Mouse (Mus musculus) embryonic facial prominence, embryonic 13.5 days (tissue): ENCODE measurements around the gene Cep57. TPM values are rescaled to one million over a fixed set of nuclear protein-coding genes. Genes with fewer than 3 reads are reported as not detected.

Experiments used
- ATAC-seq: fragments of 200-750 bp; cut with Nextera tagmentation; 2 replicates; pipeline ENCODE4 v1.8.0; 2017; ENCODE audit warnings: low read depth; ENCODE audit not compliant: insufficient number of reproducible peaks, insufficient read depth, low FRiP score, low TSS enrichment
- H3K27ac ChIP-seq: fragments of 300-500 bp; sonication (generic); 2 replicates; pipeline ENCODE4 v1.5.1; 2015; ENCODE audit warnings: moderate library complexity, mild to moderate bottlenecking, inconsistent platforms
- H3K27me3 ChIP-seq: fragments of 300-500 bp; sonication (generic); 2 replicates; pipeline ENCODE4 v1.6.1; 2015; ENCODE audit warnings: mild to moderate bottlenecking, inconsistent platforms
- H3K36me3 ChIP-seq: fragments of 300-500 bp; sonication (generic); 2 replicates; pipeline ENCODE4 v1.6.1; 2015; ENCODE audit warnings: mild to moderate bottlenecking, inconsistent platforms
- H3K4me1 ChIP-seq: fragments of 300-500 bp; sonication (generic); 2 replicates; pipeline ENCODE4 v1.6.1; 2015; ENCODE audit warnings: inconsistent platforms
- H3K4me2 ChIP-seq: fragments of 300-500 bp; sonication (generic); 2 replicates; pipeline ENCODE4 v1.6.1; 2015; ENCODE audit warnings: moderate library complexity, mild to moderate bottlenecking, inconsistent platforms
- H3K4me3 ChIP-seq: fragments of 300-500 bp; sonication (generic); 2 replicates; pipeline ENCODE4 v1.5.1; 2015; ENCODE audit warnings: mild to moderate bottlenecking, inconsistent platforms
- H3K9ac ChIP-seq: fragments of 300-500 bp; sonication (generic); 2 replicates; pipeline ENCODE4 v1.6.1; 2015; ENCODE audit warnings: mild to moderate bottlenecking, inconsistent platforms
- H3K9me3 ChIP-seq: fragments of 300-500 bp; sonication (generic); 2 replicates; pipeline ENCODE4 v1.6.1; 2016; ENCODE audit warnings: inconsistent platforms
- WGBS: fragments of 180-500 bp; shearing (Covaris S2); methylation state at CpG from one replicate; pipeline ENCODE4 v1.1.7; 2015; ENCODE audit warnings: mixed read lengths; 5-methylcytosine and 5-hydroxymethylcytosine counted together
- polyA plus RNA-seq: library from polyadenylated mRNA; unstranded; fragments of >200 nt; fragmentation: Nextera tagmentation; extraction: Ambion mirVana; gene quantifications from 2 replicates; pipeline ENCODE4 v1.2.1, GENCODE M21; 2015

Gene Cep57
- polyA plus RNA-seq, 1 experiment from 2014 or later = 65.6 TPM

DNA sequence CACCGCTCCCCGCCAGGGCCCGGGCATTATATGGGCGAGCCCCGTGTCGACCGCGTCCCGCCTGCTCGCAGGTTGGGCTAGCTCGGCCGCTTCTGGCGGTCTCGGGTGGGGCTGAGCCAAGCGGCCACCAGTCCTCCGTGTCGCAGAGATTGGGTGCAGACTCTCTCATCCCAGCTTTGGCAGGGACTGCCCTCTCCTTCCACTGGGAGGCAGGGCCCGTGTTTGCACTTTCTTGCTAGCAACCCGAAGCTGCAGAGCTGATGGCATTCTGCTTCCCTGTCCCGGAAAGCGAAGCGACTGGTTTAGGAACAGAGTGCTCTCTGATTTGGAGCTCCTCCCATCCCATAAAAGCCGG lies 1.2 kb upstream of the Cep57 start:
- peaks cover 28% of the 10 kb centered on the region for H3K36me3 ChIP-seq
- H3K4me2 ChIP-seq = peak overlapping the region; percentile 76
- WGBS = under 1% methylated on average over 23 of the region's 23 CpGs
- peaks cover 22% of the 10 kb centered on the region for H3K4me1 ChIP-seq
- H3K27ac ChIP-seq = peak overlapping the region; percentile 98
- peak overlapping the region; percentile 84 for H3K4me3 ChIP-seq
- no peaks in the 10 kb centered on the region for H3K9me3 ChIP-seq
- ATAC-seq = peak; percentile 11; the same call in 1 of the 2 replicates
- H3K9ac ChIP-seq = peak overlapping the region; percentile 94
- no peaks in the 10 kb centered on the region for H3K27me3 ChIP-seq

DNA sequence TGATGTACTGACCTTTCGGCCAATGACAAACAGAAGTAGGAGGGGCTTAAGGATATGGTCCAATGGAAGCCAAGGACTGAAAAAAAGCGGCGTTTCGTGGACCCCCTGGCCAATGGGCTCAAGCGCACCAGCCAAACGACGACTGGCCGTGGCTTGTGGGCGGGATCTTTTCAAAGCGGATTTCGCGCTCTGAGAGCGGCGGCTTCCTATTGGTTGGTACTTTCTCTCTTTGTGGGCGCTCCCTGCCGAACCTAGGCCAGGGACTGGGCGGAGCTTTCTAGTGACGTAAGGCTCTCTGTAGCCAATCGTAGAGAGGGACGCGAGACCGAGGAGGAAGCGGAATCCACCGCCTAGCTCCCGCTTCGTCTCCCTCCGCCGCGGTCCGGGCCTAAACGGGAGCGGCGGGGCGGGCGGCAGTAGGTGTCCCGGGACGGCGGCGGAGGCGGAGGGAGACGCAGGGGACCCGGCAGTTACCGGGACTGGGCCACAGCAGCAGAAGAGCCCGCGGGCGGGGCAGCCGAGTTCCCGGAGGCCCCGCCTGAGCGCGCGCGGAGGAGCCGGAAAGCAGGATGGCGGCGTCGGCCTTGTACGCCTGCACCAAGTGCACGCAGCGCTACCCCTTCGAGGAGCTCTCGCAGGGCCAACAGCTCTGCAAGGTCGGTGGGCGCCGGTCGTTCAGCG lies 639 bp upstream of the Cep57 start, which contains the start of gene Fam76b:
TSS of gene Fam76b (plus strand) at position 311 of the 681 bp plus-strand sequence.
- peak; percentile 92 for ATAC-seq
- H3K9me3 ChIP-seq = no peaks in the 10 kb centered on the region
- H3K27me3 ChIP-seq = no peaks in the 10 kb centered on the region

DNA sequence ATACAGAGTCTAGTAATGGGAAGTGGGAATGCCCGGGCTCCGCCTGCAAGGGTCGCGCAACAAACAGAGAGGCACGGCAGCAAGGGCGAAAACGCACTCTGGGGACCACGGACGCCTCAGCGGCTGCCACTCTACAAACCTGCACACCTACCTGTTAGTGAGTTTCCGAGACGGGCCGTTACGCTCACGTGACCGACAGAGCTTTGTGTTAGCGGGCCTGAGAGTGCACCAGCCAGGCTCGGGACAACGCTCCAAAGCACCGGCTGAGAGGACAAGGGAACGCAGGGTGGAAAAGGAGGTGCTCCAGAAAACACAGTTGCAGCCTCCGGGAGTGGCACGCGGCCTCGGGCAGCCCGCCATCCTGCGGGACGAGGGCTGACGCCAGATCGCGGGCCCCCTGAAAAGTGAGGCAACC lies 509 bp downstream of the Cep57 start:
- Histone ChIP-seq H3K9me3 (no peaks in the 10 kb centered on the region), H3K9ac (peak overlapping the region; percentile 93), H3K36me3 (peaks cover 18% of the 10 kb centered on the region), H3K4me2 (peak overlapping the region; percentile 76), H3K4me3 (peak overlapping the region; percentile 84), H3K4me1 (peaks cover 22% of the 10 kb centered on the region), H3K27me3 (no peaks in the 10 kb centered on the region), H3K27ac (peak overlapping the region; percentile 99)
- ATAC-seq = peak; percentile 3; the same call in 1 of the 2 replicates
- WGBS = under 1% methylated on average over 31 of the region's 31 CpGs

More for the DNA sequence above, 639 bp upstream of the Cep57 start, which contains the start of gene Fam76b:
- Histone ChIP-seq H3K36me3 (peaks cover 25% of the 10 kb centered on the region), H3K4me2 (peak within 1 kb of the TSS; percentile 76), H3K9ac (peak within 1 kb of the TSS; percentile 94), H3K27ac (peak within 1 kb of the TSS; percentile 99), H3K4me1 (peaks cover 22% of the 10 kb centered on the region), H3K4me3 (peak within 1 kb of the TSS; percentile 84)
- under 1% methylated on average over 62 of the region's 67 CpGs for WGBS

DNA sequence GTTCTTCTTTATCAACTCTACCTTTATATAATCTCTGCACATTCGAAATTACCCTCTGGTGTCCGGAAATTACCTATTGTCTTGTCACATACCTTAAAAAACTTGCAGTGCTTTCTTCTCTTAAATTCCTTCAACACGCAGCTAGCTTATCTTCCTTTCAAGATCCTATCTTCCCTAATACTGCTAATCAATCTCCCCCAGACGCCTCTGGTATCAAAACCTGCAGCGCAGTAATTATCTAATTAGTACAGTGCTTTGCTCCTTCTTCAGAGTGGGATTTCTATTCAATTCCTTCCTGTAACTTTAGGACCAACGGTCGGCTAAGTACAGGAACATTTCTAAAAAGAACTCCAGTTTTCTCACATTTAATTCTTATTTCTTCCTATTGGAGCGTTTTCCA lies 1.0 kb downstream of the Cep57 start:
- peaks cover 22% of the 10 kb centered on the region for H3K4me1 ChIP-seq
- no peak for ATAC-seq
- H3K4me2 ChIP-seq = peak overlapping the region; percentile 76
- H3K9ac ChIP-seq = peak overlapping the region; percentile 93
- H3K9me3 ChIP-seq = no peaks in the 10 kb centered on the region
- no peaks in the 10 kb centered on the region for H3K27me3 ChIP-seq
- WGBS = 4% methylated on average over 8 of the region's 8 CpGs
- peaks cover 18% of the 10 kb centered on the region for H3K36me3 ChIP-seq
- peak overlapping the region; percentile 99 for H3K27ac ChIP-seq
- H3K4me3 ChIP-seq = peak overlapping the region; percentile 84

DNA sequence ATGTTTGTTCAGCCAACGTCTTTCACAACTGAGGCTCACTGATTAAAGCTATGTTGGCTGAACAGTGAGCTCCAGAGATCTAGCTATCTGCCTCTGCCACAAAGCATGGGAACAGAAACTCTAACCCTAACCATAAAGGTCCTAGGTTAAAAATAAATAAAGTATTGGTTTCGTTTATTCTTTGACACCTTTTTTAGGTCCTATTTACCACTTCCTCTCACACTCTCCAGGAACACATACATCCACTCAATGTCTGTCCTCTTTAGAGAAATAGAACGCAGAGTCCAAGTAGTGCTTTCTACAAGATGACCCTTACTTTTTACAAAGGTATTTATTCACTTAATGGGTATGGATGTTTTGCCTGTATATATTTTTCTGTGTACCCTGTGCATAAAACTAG lies 6.1 kb downstream of the Cep57 start:
- 96% methylated on average over 3 of the region's 3 CpGs for WGBS
- no peak for ATAC-seq
- H3K4me2 ChIP-seq = no peak overlapping the region
- peaks cover 55% of the 10 kb centered on the region for H3K36me3 ChIP-seq
- H3K9ac ChIP-seq = no peak overlapping the region
- H3K4me3 ChIP-seq = no peak overlapping the region
- no peaks in the 10 kb centered on the region for H3K9me3 ChIP-seq
- H3K4me1 ChIP-seq = peaks cover 16% of the 10 kb centered on the region
- H3K27me3 ChIP-seq = no peaks in the 10 kb centered on the region
- no peak overlapping the region for H3K27ac ChIP-seq

DNA sequence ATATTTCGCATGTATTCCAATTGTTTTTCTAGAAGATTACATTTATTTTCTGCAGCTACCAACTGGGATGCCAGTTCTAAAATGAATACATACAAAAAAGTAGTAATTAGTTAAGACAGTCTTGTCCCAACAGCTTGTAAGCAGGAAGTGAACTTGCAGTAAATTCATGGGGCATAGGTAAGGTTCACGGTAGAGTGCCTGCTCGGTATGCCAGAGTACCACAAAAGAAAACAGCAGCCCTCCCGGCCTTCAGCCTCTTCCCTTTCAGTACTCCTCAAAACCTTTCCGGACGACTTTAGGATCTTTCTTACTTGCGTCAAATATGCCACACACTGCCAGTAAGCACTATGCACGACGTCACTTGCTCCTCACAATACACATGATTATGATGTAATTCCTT lies 8.5 kb downstream of the Cep57 start:
- no peak for ATAC-seq
- Histone ChIP-seq H3K27me3 (no peaks in the 10 kb centered on the region), H3K9me3 (no peaks in the 10 kb centered on the region), H3K9ac (no peak overlapping the region), H3K36me3 (peaks cover 67% of the 10 kb centered on the region), H3K4me1 (no peaks in the 10 kb centered on the region), H3K4me2 (no peak overlapping the region), H3K27ac (no peak overlapping the region), H3K4me3 (no peak overlapping the region)
- 89% methylated on average over 9 of the region's 9 CpGs for WGBS

DNA sequence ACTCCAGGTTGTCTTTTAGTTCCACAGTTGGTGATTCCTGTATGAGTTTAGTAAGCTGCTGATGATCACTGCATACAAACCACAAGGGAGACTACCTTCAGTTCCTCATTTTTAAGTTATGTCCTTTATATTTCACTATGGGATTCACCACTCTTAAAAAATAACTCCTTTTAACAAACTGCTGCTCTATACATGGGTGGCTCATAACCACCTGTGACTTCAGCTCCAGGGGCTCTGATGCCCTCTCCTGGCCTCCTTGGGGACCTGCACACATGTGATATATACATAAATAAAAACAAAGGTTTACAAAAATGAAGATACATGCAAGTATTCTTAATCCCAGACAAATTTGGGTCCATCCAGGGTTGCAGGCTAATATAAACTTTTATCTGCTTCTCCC lies 17.0 kb downstream of the Cep57 start:
- Histone ChIP-seq H3K9me3 (no peaks in the 10 kb centered on the region), H3K4me3 (no peak overlapping the region), H3K27me3 (no peaks in the 10 kb centered on the region), H3K27ac (no peak overlapping the region), H3K4me2 (no peak overlapping the region), H3K4me1 (no peaks in the 10 kb centered on the region), H3K36me3 (peaks cover 73% of the 10 kb centered on the region), H3K9ac (no peak overlapping the region)
- no peak for ATAC-seq

DNA sequence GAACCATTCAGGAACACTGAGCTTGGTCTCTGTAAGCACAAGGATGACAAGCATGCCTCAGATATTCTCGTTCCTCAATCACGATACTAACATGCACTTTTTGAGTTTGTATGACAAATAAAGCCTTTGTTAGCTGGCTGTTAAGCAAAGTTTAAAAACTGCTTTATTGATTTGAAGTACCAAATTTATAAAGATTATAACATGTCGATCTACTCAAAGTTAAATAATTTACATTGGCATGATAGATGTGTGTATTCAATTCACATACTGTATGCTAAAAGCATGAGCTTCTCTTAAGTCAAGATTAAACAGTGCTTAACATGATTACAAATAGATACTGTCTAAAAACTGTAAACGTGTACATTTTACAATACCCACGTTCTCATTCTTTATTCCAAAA lies 19.2 kb downstream of the Cep57 start:
- Histone ChIP-seq H3K9me3 (no peaks in the 10 kb centered on the region), H3K4me2 (no peak overlapping the region), H3K27me3 (no peaks in the 10 kb centered on the region), H3K4me1 (no peaks in the 10 kb centered on the region), H3K4me3 (no peak overlapping the region), H3K27ac (no peak overlapping the region), H3K36me3 (peaks cover 82% of the 10 kb centered on the region), H3K9ac (no peak overlapping the region)
- ATAC-seq = no peak
- WGBS = 90% methylated on average over 5 of the region's 5 CpGs

DNA sequence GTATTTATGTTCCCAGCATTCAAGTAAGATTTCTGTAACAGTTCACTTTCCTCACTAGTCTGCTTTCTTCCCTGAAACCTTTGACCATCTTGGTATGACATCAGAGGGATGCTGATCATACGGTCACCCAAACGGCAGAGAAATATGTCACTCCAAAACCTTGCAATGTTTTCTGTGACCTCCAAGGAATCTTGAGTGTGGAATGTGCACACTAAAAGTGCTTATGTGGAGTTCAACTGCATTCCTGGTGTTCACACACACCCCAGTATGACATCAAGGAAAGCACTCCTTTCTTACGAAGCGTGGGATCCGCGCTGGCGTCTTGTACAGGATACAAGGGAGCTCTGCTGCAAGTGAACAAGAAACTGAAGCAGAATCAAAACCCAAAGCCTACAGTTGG lies 20.1 kb downstream of the Cep57 start:
- no peak for ATAC-seq
- Histone ChIP-seq H3K4me3 (no peak overlapping the region), H3K27ac (no peak overlapping the region), H3K36me3 (peaks cover 82% of the 10 kb centered on the region), H3K9ac (no peak overlapping the region), H3K9me3 (no peaks in the 10 kb centered on the region), H3K4me2 (no peak overlapping the region), H3K27me3 (no peaks in the 10 kb centered on the region), H3K4me1 (no peaks in the 10 kb centered on the region)
- 93% methylated on average over 7 of the region's 7 CpGs for WGBS

DNA sequence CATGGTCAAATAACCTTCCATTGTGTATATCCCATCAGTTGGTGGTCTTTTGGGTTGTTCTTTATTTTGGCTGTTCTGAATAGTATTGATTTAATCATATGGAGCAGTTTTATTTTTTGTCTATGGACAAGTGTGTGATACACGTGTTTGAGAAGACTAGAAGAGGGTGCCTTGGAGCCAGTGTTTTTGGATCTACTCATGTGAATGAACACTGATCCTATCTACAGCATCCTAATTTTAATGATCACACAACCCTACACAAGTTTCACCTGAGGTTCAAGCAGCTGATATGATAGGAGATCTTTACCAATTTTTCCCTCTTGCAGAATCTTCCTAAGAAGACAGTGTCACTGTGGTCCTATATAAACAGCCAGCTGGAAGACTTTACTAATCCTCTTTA lies 22.4 kb downstream of the Cep57 start:
- Histone ChIP-seq H3K4me2 (no peak overlapping the region), H3K36me3 (peaks cover 76% of the 10 kb centered on the region), H3K9me3 (no peaks in the 10 kb centered on the region), H3K4me3 (no peak overlapping the region), H3K4me1 (no peaks in the 10 kb centered on the region), H3K27me3 (no peaks in the 10 kb centered on the region), H3K27ac (no peak overlapping the region), H3K9ac (no peak overlapping the region)
- ATAC-seq = no peak
- 76% methylated on average over 1 of the region's 1 CpGs for WGBS

DNA sequence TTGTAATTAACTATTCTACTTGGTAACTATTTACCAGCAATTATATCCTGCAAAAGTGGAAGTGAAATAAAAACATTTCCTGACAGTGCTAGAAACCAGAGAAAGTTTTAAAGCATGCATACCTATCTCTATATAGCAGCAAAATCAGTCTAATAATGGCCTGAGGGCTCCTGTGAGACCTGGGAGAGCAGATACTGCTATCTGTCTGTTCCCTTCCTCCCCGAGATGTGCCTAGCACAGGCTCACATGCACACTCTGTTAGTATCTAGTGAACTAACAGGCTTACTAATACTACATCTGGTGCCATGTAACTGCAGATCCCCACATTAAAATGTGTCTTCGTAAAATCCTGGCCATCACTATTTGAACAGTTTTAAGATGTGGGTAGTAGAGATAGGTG lies 32.2 kb downstream of the Cep57 start:
- Histone ChIP-seq H3K9me3 (no peaks in the 10 kb centered on the region), H3K36me3 (peaks cover 68% of the 10 kb centered on the region), H3K9ac (no peak overlapping the region), H3K27me3 (no peaks in the 10 kb centered on the region), H3K27ac (no peak overlapping the region), H3K4me1 (no peaks in the 10 kb centered on the region), H3K4me2 (no peak overlapping the region), H3K4me3 (no peak overlapping the region)
- no peak for ATAC-seq
- 95% methylated on average over 2 of the region's 2 CpGs for WGBS

DNA sequence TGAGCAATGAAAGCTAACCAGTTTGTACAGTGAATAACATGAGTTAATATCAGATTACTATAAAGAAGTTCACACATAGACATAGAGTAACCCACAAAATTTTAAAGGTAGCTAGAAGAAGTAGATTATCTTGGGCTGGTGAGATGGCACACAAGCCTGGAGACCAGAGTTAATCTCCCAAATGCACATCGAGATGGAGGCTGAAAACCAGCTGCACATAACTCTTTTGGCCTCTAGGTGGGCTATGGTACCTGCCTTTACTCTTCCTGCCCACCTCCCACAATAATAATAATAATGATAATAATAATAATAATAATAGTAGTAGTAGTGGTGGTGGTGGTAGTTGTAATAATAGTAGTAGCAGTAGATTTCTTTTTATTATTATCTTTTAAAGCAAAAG lies 32.6 kb downstream of the Cep57 start:
- H3K9ac ChIP-seq = no peak overlapping the region
- H3K4me1 ChIP-seq = no peaks in the 10 kb centered on the region
- WGBS = 74% methylated on average over 1 of the region's 1 CpGs
- peaks cover 68% of the 10 kb centered on the region for H3K36me3 ChIP-seq
- no peak overlapping the region for H3K27ac ChIP-seq
- no peak for ATAC-seq
- no peak overlapping the region for H3K4me3 ChIP-seq
- no peaks in the 10 kb centered on the region for H3K27me3 ChIP-seq
- H3K9me3 ChIP-seq = no peaks in the 10 kb centered on the region
- H3K4me2 ChIP-seq = no peak overlapping the region
